Mouse (Mus musculus): ENCODE results near the gene Fzd1. TPM values are rescaled to one million over a fixed set of nuclear protein-coding genes. Genes with fewer than 3 reads are reported as not detected.

The Fzd1 gene
- polyA plus RNA-seq, 1 experiment, result 63.6 TPM

DNA sequence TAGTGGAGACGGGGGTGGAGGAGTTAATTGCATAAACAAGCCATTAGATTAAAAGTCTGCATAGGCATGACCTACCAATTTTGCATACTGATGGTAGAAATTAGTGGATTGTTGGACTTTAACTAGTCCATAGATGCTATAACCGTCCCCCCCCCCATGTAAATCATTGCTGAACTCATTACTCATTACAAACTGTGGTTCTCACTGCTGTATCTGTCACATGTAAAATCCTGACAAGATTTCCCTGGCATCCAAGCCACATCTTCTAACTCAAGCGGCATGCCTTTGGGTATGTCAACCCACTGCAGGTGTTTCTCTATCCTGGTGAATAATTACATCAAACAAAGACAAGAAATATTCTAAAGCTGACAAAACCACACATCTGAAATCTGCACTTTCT lies 26.8 kb downstream of the Fzd1 start:
- H3K4me1 ChIP-seq (ENCODE audit: control insufficient read depth, insufficient read depth, low read length), result no peaks in the 10 kb centered on the region

More for the DNA sequence above, 26.8 kb downstream of the Fzd1 start:
- 87% methylated on average over 3 of the region's 3 CpGs for WGBS
- no peak overlapping the region for H3K4me3 ChIP-seq (replicated peaks; ENCODE audit: extremely low read depth, low read depth, low read length)
- DNase-seq, result no peak
- no peak for TF ChIP-seq POLR2A (IDR thresholded peaks at IDR 0.05; ENCODE audit: borderline replicate concordance, extremely low read depth, low read depth, low read length)
- TF ChIP-seq CTCF (IDR thresholded peaks at IDR 0.05; ENCODE audit: insufficient read depth, low read length), result no peak
